Mouse (Mus musculus) cerebellum, adult 18-20 months (tissue): Measurements from ENCODE around the gene Grm3.

Experiments used
- DNase-seq, 2 experiments: peaks; one replicate each; pipeline ENCODE4 v3.0.0; 2021

The Grm3 gene

DNA sequence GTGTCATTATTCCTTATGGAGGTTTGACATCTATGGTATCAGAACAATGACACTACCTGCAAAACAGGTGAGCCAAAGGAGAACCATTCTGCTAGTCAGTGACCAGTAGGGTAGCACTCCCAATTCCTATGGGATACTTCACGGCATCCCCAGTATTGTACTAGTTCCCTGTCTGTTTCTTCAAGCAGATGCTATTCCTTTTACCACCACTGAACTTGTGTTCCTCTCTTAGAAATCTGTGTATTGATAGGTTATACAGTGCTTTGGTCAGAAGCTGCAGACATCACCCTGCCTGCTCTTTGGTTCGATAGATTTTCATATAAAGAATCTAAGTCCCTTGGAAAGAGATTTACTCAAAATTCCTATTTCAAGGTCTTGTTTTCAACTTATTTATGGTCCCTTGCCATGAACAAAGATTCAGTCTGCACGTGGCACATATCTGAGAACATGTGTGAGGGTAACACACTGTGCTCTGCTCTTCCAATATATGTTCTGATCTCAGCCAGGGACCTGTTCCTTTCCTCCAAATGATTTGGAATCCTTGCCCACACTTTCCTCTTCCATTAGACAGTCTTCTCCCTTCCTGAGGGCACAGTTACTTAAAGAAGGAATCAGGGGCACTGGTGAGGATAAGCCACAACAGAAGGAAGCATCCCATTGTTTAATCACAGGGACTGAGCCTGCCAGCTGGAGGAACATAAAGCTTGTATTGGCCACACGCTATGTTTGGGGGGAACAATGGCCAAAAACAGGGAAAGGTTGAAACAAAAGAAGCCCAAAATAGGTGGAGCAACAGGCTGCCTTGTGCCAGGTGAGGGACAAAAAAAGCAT is 102.5 kb downstream of the Grm3 start:
- peak in 1 of 2 experiments; percentile 5 for DNase-seq

DNA sequence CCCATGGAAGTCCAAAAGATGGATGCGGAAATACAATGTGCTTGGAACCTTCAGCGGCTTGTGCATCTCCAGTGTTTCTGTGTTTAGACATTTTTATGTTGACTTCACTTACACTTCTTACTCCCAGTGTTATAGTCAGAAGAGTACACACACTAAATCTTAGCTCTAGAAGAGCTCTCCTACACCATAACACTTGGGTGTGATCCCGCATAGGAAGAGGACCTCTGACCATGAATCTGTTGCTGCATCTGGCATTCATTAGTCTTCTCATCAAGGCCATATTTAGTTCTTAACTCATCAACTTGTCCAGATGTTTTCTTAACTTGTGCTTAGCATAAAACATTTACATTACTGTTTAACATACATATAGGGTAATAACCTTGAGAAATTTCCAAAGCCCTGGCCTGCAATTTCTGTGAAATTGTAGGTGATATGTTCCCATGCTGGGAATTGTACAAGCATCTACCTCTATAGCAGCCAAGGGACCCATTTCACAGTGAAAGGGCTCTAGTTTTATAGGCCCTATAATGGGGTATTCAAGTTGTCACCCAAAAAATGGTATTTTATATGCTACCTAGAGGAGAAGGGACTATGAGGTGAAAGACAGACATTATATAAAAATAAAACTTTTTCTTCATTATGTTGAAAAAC is 103.4 kb downstream of the Grm3 start:
- no peak for DNase-seq

GRCm38 (mm10) chr5:9579021-9579420 is 145.9 kb downstream of the Grm3 start:
- DNase-seq = no peak

DNA sequence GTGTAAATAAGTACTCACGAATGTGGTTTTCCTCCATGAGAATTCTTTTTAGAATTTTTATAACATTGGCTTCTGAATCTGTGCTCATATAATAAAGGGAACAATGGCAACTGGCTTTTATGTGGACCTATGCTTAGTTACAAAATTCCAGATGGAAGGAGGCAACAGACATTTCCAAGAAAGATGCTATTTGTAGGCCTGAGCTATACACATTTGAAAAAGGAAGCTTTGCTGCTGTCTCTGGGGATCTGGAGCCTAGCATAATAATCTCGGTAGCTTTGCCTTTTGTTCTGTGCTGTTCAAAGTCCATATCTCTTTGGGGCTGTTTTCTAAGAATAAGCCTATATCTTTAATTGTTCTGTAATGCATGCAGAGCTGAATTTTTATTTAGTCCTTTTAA is 146.4 kb downstream of the Grm3 start:
- no peak for DNase-seq

- DNase-seq = no peak
Observed at GRCm38 (mm10) chr5:9570946-9571345, 154.0 kb downstream of the Grm3 start.

DNA sequence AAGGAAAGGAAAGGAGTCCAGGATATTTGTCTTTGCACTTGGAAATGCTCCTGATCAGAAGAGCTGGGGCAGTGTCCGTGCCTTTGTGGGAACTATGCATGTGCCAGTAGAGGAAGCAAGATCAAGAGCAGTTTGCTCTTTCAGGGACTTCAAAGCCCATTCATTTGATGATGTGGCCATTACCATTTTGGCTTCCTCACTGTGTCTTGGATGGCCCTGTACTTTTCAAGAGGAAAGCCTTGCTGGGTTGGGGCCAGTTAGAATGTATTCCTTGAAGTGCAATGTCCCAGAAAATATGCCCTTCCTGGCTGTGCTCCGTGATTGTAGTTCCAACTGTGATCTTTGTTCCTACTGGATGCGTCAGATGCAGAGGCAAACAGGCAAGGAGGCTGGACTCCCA is 167.3 kb downstream of the Grm3 start:
- no peak for DNase-seq

DNA sequence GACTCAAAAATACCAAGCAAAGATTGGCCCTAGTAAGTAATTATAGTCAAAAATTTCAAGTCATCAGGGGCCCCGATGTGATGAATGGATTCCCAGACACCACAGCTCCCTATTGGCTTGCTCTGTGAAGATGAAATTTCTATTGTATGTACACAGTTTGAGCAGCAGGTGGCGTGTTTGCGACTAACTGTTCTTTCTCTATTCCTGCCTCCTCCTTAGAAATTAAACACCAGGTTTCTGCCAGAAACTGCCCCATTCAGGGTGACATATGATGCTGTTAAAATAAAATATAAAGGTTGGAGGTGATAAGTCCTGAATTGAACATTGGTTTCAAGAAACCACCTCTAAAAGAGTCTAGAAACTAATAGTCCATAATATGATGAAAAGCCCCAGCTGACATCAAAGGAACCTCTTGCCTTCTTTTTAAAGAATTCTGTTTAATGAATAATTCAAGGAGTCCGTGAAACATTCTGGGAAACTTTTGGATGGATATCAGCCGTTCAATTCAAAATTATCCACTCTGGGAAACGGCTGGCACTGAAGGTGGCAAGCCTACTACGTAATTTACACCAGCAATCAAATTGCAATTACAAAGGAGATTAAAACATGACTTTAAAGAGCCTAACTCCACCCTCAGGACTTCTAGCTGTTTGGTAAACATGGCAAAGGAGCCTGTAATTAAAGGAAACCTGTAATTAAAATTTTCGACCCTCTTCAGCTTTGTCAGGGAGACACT is 184.0 kb downstream of the Grm3 start:
- DNase-seq = peak; percentile 6 to 11

- DNase-seq = no peak
Observed at GRCm38 (mm10) chr5:9525507-9525906, 199.5 kb downstream of the Grm3 start.

DNA sequence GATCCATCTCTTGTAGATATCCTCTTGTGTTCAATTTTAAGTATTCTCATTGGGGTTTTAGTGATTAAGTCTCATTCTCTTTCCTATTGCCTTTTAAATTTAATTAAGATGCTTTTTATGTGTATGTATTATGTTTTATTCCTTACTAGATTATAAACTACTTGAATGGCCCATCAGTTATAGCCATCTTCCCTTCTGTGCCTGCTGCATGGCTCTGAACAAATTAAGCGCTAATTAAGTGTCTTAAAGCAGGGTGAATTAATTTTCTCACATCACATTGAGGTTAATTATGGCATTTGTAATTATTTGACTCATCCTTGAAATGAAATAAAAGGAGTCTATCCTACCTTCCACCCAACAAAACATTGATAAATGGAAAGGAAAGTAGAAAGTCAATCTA is 213.9 kb downstream of the Grm3 start:
- DNase-seq = no peak

- DNase-seq = no peak
Observed at GRCm38 (mm10) chr5:9497235-9497634, 227.7 kb downstream of the Grm3 start.

- peak; percentile 22 to 28 for DNase-seq
Observed at GRCm38 (mm10) chr5:9495456-9495855, 229.5 kb downstream of the Grm3 start.

- no peak for DNase-seq
Observed at GRCm38 (mm10) chr5:9477587-9477986, 247.4 kb downstream of the Grm3 start.

DNA sequence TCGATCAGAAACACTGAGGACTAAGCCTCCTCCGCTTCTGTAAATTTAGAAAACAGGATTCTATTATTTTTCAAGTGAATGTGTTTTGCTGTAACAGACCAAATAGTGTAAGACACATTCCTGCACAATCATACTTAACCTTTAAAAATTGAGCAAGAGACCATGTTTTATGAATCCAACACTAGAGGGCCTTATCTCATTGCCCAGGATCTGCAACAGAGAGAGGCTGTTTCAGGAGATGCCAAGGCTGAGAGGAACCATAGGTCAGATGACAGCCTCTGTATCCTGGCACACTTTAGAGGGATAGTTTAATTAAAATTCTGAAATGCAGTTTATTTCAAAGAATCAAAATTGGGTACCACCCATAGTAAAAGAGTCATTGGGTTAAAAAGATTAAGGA is 271.7 kb downstream of the Grm3 start:
- DNase-seq = no peak

DNA sequence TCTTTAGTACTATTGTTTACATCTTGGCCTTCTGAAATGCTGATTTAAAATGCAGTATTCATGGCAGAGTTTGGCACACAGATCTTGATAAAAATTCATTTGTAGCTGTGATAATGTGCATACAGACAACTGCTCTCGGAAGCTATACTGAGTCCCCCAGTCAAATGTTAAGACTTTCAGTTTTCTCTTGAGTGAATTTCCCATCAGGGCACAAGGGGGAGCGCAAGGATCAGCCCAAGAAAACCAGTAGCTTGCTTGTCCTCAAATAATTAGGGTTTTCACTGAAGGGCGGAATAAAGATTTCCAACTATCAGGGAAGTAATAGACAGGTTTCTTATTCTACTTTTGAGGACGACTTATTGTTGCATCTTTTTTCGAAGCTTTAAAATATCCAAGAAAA is 275.4 kb downstream of the Grm3 start:
- DNase-seq = peak; percentile 66 to 67

- peak; percentile 65 to 74 for DNase-seq
Observed at GRCm38 (mm10) chr5:9448931-9449330, 276.0 kb downstream of the Grm3 start.

DNA sequence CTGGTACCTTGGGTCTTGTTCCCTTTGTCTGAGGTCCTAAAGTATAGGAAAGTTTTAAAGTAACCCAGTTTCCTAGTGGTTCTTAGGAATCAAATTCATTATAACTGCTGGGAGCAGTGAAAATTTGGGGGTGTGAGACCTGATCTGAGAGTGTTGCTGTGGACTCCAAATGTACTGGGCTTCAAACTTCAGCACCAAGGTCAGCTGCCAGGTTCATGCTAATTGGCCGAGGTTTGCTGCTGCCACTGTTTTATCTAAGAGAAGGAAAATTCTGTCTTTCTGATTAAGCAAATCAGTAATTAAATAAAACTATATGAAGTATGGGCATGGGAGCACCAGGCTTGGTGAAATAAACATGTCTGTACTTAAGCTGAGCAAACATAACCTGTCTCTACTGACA is 278.8 kb downstream of the Grm3 start:
- DNase-seq = no peak
